Mouse (Mus musculus) small intestine, adult 2 months (tissue): ENCODE results near the gene Mipep.

Experiments
- CTCF ChIP-seq: fragments of 200-500 bp; IDR thresholded peaks from 2 replicates; pipeline ENCODE4 v1.5.1; 2012; ENCODE audit warnings: low read depth, mild to moderate bottlenecking, control low read depth, inconsistent platforms, low read length, moderate library complexity, mixed read lengths; ENCODE audit not compliant: insufficient replicate concordance, insufficient read length; ENCODE audit errors: extremely low read depth
- POLR2A ChIP-seq: fragments of 200-500 bp; IDR thresholded peaks from 2 replicates; pipeline ENCODE4 v1.6.1; 2012; ENCODE audit warnings: low read depth, mild to moderate bottlenecking, control low read depth, inconsistent platforms, low read length, moderate library complexity

- TF ChIP-seq CTCF (no peak), POLR2A (no peak)
Measured at GRCm38 (mm10) chr14:60856199-60856912, 72.0 kb downstream of the Mipep start.
